Mouse (Mus musculus): ENCODE results near the gene Nfxl1. TPM values are rescaled to one million over a fixed set of nuclear protein-coding genes. Genes with fewer than 3 reads are reported as not detected.

The Nfxl1 gene
- polyA plus RNA-seq, 1 experiment: 6.9 TPM

DNA sequence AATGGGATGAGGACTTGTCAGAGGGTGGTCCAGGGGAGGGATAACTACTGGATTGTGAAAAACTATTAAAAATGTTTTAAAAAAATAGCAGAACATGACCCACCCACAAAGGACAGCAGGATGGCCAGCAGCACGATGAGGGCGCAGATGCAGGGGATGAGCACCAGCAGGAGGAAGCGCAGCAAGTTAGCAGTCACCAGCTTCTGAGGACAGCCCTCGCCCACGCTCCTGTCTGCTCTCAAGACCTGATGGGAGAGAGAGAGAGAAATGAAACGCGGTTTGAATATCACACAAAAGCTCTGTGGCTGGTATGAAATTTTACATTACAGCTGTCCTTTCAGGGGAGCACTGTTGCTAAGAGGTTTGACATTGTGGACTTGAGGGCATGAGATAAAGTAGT, 87.7 kb downstream of the Nfxl1 start:
- TF ChIP-seq MYOG (IDR thresholded peaks at IDR 0.05; ENCODE audit: control insufficient read depth in 1 of 3, insufficient read depth in 1 of 3, insufficient read length in 2 of 3, low read depth in 2 of 3) (no peak), TCF12 (IDR thresholded peaks at IDR 0.05; ENCODE audit: insufficient read depth, poor library complexity, severe bottlenecking) (no peak), CEBPB (IDR thresholded peaks at IDR 0.05; ENCODE audit: insufficient read depth, poor library complexity, severe bottlenecking) (no peak), E2F4 (IDR thresholded peaks at IDR 0.05; ENCODE audit: insufficient read depth) (no peak), SRF (IDR thresholded peaks at IDR 0.05; ENCODE audit: control insufficient read depth, insufficient read length, low read depth) (no peak), TCF3 (IDR thresholded peaks at IDR 0.05; ENCODE audit: insufficient read length, low read depth) (no peak), MAX (IDR thresholded peaks at IDR 0.05; ENCODE audit: low read depth) (no peak), MYOD1 (IDR thresholded peaks at IDR 0.05; ENCODE audit: control insufficient read depth in 1 of 3, insufficient read length in 2 of 3, low read depth in 2 of 3) (no peak), REST (IDR thresholded peaks at IDR 0.05; ENCODE audit: insufficient read depth, insufficient read length) (no peak), POLR2AphosphoS2 (IDR thresholded peaks at IDR 0.05; ENCODE audit: insufficient read length, low read depth) (no peak)
- no peak overlapping the region for H3ac ChIP-seq (ENCODE audit: control insufficient read depth, insufficient read length)
- no peaks in the 10 kb centered on the region for H3K36me3 ChIP-seq (ENCODE audit: control insufficient read depth, insufficient read depth)
- no peaks in the 10 kb centered on the region for H3K27me3 ChIP-seq (ENCODE audit: control insufficient read depth, insufficient read depth, insufficient read length)
- no peak overlapping the region for H3K4me2 ChIP-seq (ENCODE audit: low read depth)
- no peaks in the 10 kb centered on the region for H3K79me2 ChIP-seq (ENCODE audit: control insufficient read depth, insufficient read depth)
- no peak overlapping the region for H3K4me3 ChIP-seq

DNA sequence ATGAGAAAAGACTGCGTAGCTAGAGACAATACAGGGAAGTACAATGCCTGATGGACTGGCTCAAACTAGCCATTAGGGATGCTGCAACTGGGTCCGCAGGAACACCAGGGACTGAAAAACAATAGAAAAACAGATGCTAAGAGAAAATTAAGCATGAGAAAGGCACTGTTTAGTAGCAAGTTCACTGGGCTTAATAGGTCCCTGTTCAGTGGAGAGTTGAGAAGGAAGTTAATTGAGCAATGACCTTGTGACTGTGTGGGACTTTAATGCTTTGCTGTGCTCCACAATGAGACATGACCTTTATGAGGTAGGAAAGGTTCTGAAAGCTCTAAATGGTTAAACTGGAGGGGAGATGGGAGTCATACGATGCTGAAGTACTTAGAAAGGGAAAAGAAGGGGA, 94.6 kb downstream of the Nfxl1 start:
- H3ac ChIP-seq (ENCODE audit: control insufficient read depth, insufficient read length): no peak overlapping the region
- no peaks in the 10 kb centered on the region for H3K27me3 ChIP-seq (ENCODE audit: control insufficient read depth, insufficient read depth, insufficient read length)
- H3K36me3 ChIP-seq (ENCODE audit: control insufficient read depth, insufficient read depth): no peaks in the 10 kb centered on the region
- no peak overlapping the region for H3K4me2 ChIP-seq (ENCODE audit: low read depth)
- no peak overlapping the region for H3K4me3 ChIP-seq
- TF ChIP-seq TCF12 (IDR thresholded peaks at IDR 0.05; ENCODE audit: insufficient read depth, poor library complexity, severe bottlenecking) (no peak), POLR2A (IDR thresholded peaks at IDR 0.05; ENCODE audit: insufficient read length, low read depth) (no peak), USF1 (IDR thresholded peaks at IDR 0.05; ENCODE audit: low read depth) (no peak), MYOG (IDR thresholded peaks at IDR 0.05; ENCODE audit: control insufficient read depth in 1 of 3, insufficient read depth in 1 of 3, insufficient read length in 2 of 3, low read depth in 2 of 3) (no peak), E2F4 (IDR thresholded peaks at IDR 0.05; ENCODE audit: insufficient read depth) (no peak), SRF (IDR thresholded peaks at IDR 0.05; ENCODE audit: control insufficient read depth, insufficient read length, low read depth) (no peak), MYOD1 (IDR thresholded peaks at IDR 0.05; ENCODE audit: control insufficient read depth in 1 of 3, insufficient read length in 2 of 3, low read depth in 2 of 3) (no peak), MAX (IDR thresholded peaks at IDR 0.05; ENCODE audit: low read depth) (no peak), REST (IDR thresholded peaks at IDR 0.05; ENCODE audit: insufficient read depth, insufficient read length) (no peak), POLR2AphosphoS2 (IDR thresholded peaks at IDR 0.05; ENCODE audit: insufficient read length, low read depth) (no peak), TCF3 (IDR thresholded peaks at IDR 0.05; ENCODE audit: insufficient read length, low read depth) (no peak), CEBPB (IDR thresholded peaks at IDR 0.05; ENCODE audit: insufficient read depth, poor library complexity, severe bottlenecking) (no peak)
- no peaks in the 10 kb centered on the region for H3K79me2 ChIP-seq (ENCODE audit: control insufficient read depth, insufficient read depth)

Other genes with a start within 250 kb of the Nfxl1 start
- not detected for gene Corin, start 55.2 kb downstream of the Nfxl1 start, polyA plus RNA-seq (2012; fragmentation: generic; extraction: Trizol)
- gene Zar1, start 21.6 kb upstream of the Nfxl1 start, polyA plus RNA-seq (2012; fragmentation: generic; extraction: Trizol): not detected
- not detected for gene Gm5868, start 27.9 kb upstream of the Nfxl1 start, polyA plus RNA-seq (2012; fragmentation: generic; extraction: Trizol)
- gene Cnga1, start 84.6 kb upstream of the Nfxl1 start, polyA plus RNA-seq (2012; fragmentation: generic; extraction: Trizol): not detected
- gene Nipal1, start 88.1 kb upstream of the Nfxl1 start, polyA plus RNA-seq (2012; fragmentation: generic; extraction: Trizol): 0.07 TPM
- 0.01 TPM for gene Txk, start 193.1 kb upstream of the Nfxl1 start, polyA plus RNA-seq (2012; fragmentation: generic; extraction: Trizol)

All from myocyte (in vitro differentiated cells).